18 mouse cellular contexts compared by ENCODE assay signal in the genomic region with DNA sequence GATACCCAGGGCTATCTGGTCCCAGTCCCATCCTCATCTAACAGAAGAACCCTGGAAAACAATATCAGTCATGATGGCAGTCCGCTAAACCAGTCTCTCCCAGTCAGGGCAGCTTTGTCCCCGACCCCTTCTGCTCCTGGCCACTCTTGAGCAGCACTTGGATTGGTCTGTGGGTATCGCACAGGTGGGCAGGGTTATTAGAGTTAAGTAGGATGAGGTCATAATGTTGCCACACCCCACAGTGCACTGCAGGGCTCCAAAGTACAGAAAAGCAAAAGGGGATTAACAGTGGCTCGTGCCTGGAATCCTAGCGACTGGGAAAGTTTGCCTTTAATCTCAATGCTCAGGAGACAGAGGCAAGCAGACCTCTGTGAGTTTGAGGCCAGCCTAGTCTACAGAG. TPM values are rescaled to one million over a fixed set of nuclear protein-coding genes. Genes with fewer than 3 reads are reported as not detected.
DNase-seq lines count a peak whose midpoint lies in the region; ATAC-seq and TF ChIP-seq lines count a peak whose summit lies in the region.
"Had no signal": no experiment of that assay in that cellular context is flagged by ENCODE, and none has a peak within 500 bp of the region (broad histone marks: within the 10 kb centered on the region; RNA-seq: fewer than 3 reads in every experiment).

No protein-coding gene starts in this region.

- no peak overlapping the region for H3K9ac ChIP-seq in heart, embryonic 11.5 days (ENCODE audit: low read depth, low read length)
- no peak overlapping the region for H3K9ac ChIP-seq in liver, postnatal 0 days (replicated peaks)
- no peak overlapping the region for H3K9ac ChIP-seq in liver, embryonic 12.5 days
- no peak overlapping the region for H3K9ac ChIP-seq in embryonic facial prominence, embryonic 15.5 days
- no peak overlapping the region for H3K9ac ChIP-seq in stomach, embryonic 14.5 days (replicated peaks; ENCODE audit: low read depth, low read length)
- H3K9ac ChIP-seq: hindbrain, embryonic 12.5 days had no signal

- 62% methylated on average over 5 of the region's 5 CpGs for WGBS in heart, embryonic 10.5 days
- WGBS in heart, embryonic 11.5 days (ENCODE audit: insufficient replicate concordance) = 72% methylated on average over 5 of the region's 5 CpGs
- 70% methylated on average over 5 of the region's 5 CpGs for WGBS in liver, postnatal 0 days (ENCODE audit: insufficient replicate concordance)
- 64% methylated on average over 5 of the region's 5 CpGs for WGBS in liver, embryonic 12.5 days (ENCODE audit: insufficient replicate concordance)
- 56% methylated on average over 5 of the region's 5 CpGs for WGBS in embryonic facial prominence, embryonic 15.5 days
- WGBS in stomach, embryonic 14.5 days = 63% methylated on average over 5 of the region's 5 CpGs

- peak overlapping the region; percentile 24; the same call in 1 of the 2 replicates for H3K27ac ChIP-seq in heart, embryonic 10.5 days
- H3K27ac ChIP-seq in heart, embryonic 11.5 days (ENCODE audit: low read depth, low read length) = no peak overlapping the region
- no peak overlapping the region for H3K27ac ChIP-seq in liver, postnatal 0 days (ENCODE audit: low read depth)
- H3K27ac ChIP-seq in liver, embryonic 12.5 days = no peak overlapping the region
- H3K27ac ChIP-seq in embryonic facial prominence, embryonic 15.5 days (replicated peaks) = peak overlapping the region; percentile 35; the same call in 1 of the 2 replicates
- no peak overlapping the region for H3K27ac ChIP-seq in stomach, embryonic 14.5 days (ENCODE audit: low read length)
- H3K27ac ChIP-seq: hindbrain, embryonic 12.5 days had no signal

- TF ChIP-seq EP300 in liver, postnatal 0 days (IDR thresholded peaks at IDR 0.05; ENCODE audit: low read depth) = no peak

- peaks cover 6% of the 10 kb centered on the region; the same call in 1 of the 2 replicates for H3K36me3 ChIP-seq in heart, embryonic 10.5 days
- no peaks in the 10 kb centered on the region for H3K36me3 ChIP-seq in heart, embryonic 11.5 days (ENCODE audit: control insufficient read depth, insufficient read depth, low read length)
- H3K36me3 ChIP-seq in liver, postnatal 0 days (replicated peaks; ENCODE audit: insufficient read depth, low read length) = no peaks in the 10 kb centered on the region
- H3K36me3 ChIP-seq in liver, embryonic 12.5 days = no peaks in the 10 kb centered on the region
- H3K36me3 ChIP-seq in embryonic facial prominence, embryonic 15.5 days = no peaks in the 10 kb centered on the region
- no peaks in the 10 kb centered on the region for H3K36me3 ChIP-seq in stomach, embryonic 14.5 days (ENCODE audit: control insufficient read depth, insufficient read depth, low read length)
- H3K36me3 ChIP-seq: hindbrain, embryonic 12.5 days had no signal

- no peak for ATAC-seq in heart, embryonic 11.5 days (replicated peaks; ENCODE audit: insufficient number of reproducible peaks, low FRiP score, low TSS enrichment)
- peak; percentile 69; the same call in 1 of the 2 replicates for ATAC-seq in liver, postnatal 0 days
- ATAC-seq in liver, embryonic 12.5 days = no peak
- no peak for ATAC-seq in embryonic facial prominence, embryonic 15.5 days (ENCODE audit: insufficient number of reproducible peaks, low FRiP score, low TSS enrichment, low read depth)
- ATAC-seq in stomach, embryonic 14.5 days (ENCODE audit: insufficient number of reproducible peaks, insufficient read depth, low FRiP score, low read depth) = peak; percentile 59; the same call in 1 of the 2 replicates
- ATAC-seq: forebrain, embryonic 16.5 days had no signal

- no peak overlapping the region for H3K4me3 ChIP-seq in heart, embryonic 10.5 days
- no peak overlapping the region for H3K4me3 ChIP-seq in heart, embryonic 11.5 days (ENCODE audit: low read depth, low read length)
- no peak overlapping the region for H3K4me3 ChIP-seq in liver, postnatal 0 days (ENCODE audit: low read depth, low read length)
- H3K4me3 ChIP-seq in liver, embryonic 12.5 days = no peak overlapping the region
- no peak overlapping the region for H3K4me3 ChIP-seq in embryonic facial prominence, embryonic 15.5 days (replicated peaks)
- no peak overlapping the region for H3K4me3 ChIP-seq in stomach, embryonic 14.5 days (ENCODE audit: low read depth, low read length)
- H3K4me3 ChIP-seq: hindbrain, embryonic 12.5 days had no signal

- H3K9me3 ChIP-seq in heart, embryonic 10.5 days = no peaks in the 10 kb centered on the region
- no peaks in the 10 kb centered on the region for H3K9me3 ChIP-seq in heart, embryonic 11.5 days (replicated peaks; ENCODE audit: control insufficient read depth, low read length)
- H3K9me3 ChIP-seq in liver, postnatal 0 days (ENCODE audit: low read length) = no peaks in the 10 kb centered on the region
- no peaks in the 10 kb centered on the region for H3K9me3 ChIP-seq in liver, embryonic 12.5 days (replicated peaks)
- H3K9me3 ChIP-seq in embryonic facial prominence, embryonic 15.5 days (replicated peaks) = no peaks in the 10 kb centered on the region
- H3K9me3 ChIP-seq in stomach, embryonic 14.5 days (ENCODE audit: control insufficient read depth, low read depth, low read length) = no peaks in the 10 kb centered on the region
- H3K9me3 ChIP-seq: hindbrain, embryonic 12.5 days had no signal

- DNase-seq in heart, embryonic 10.5 days (ENCODE audit: low spot score) = no peak
- DNase-seq in liver, postnatal 0 days = no peak
- DNase-seq in frontal cortex, postnatal 25 days (ENCODE audit: low spot score in 2 of 2) = no peak
- DNase-seq in retina, embryonic 14.5 days (ENCODE audit: low spot score) = no peak
- DNase-seq: cerebellum, adult 11 months; cerebellum, postnatal 10 days; kidney, adult 8-10 months; left cerebral cortex, postnatal 4 days had no signal

- H3K4me1 ChIP-seq in heart, embryonic 10.5 days = peaks cover 67% of the 10 kb centered on the region
- peaks cover 46% of the 10 kb centered on the region for H3K4me1 ChIP-seq in heart, embryonic 11.5 days (ENCODE audit: control insufficient read depth, insufficient read depth, low read length)
- H3K4me1 ChIP-seq in liver, postnatal 0 days (ENCODE audit: insufficient read depth) = no peaks in the 10 kb centered on the region
- H3K4me1 ChIP-seq in liver, embryonic 12.5 days = no peaks in the 10 kb centered on the region
- H3K4me1 ChIP-seq in embryonic facial prominence, embryonic 15.5 days = peaks cover 39% of the 10 kb centered on the region
- peaks cover 10% of the 10 kb centered on the region; the same call in 1 of the 2 replicates for H3K4me1 ChIP-seq in stomach, embryonic 14.5 days (ENCODE audit: control insufficient read depth, insufficient read depth, low read length)

- H3K27me3 ChIP-seq in heart, embryonic 10.5 days (ENCODE audit: insufficient read depth, poor library complexity, severe bottlenecking) = no peaks in the 10 kb centered on the region
- no peaks in the 10 kb centered on the region for H3K27me3 ChIP-seq in heart, embryonic 11.5 days (ENCODE audit: control insufficient read depth, insufficient read depth, low read length)
- H3K27me3 ChIP-seq in liver, postnatal 0 days (ENCODE audit: insufficient read depth, low read length) = no peaks in the 10 kb centered on the region
- no peaks in the 10 kb centered on the region for H3K27me3 ChIP-seq in liver, embryonic 12.5 days (replicated peaks)
- H3K27me3 ChIP-seq in embryonic facial prominence, embryonic 15.5 days = no peaks in the 10 kb centered on the region
- no peaks in the 10 kb centered on the region for H3K27me3 ChIP-seq in stomach, embryonic 14.5 days (ENCODE audit: control insufficient read depth, insufficient read depth, low read length)
- H3K27me3 ChIP-seq: hindbrain, embryonic 12.5 days had no signal

- TF ChIP-seq CTCF in liver, postnatal 0 days (IDR thresholded peaks at IDR 0.05; ENCODE audit: low read depth) = no peak

- H3K4me2 ChIP-seq in heart, embryonic 11.5 days = no peak overlapping the region
- no peak overlapping the region for H3K4me2 ChIP-seq in liver, postnatal 0 days (ENCODE audit: low read depth, low read length)
- no peak overlapping the region for H3K4me2 ChIP-seq in liver, embryonic 12.5 days
- no peak overlapping the region for H3K4me2 ChIP-seq in embryonic facial prominence, embryonic 15.5 days (replicated peaks)
- no peak overlapping the region for H3K4me2 ChIP-seq in stomach, embryonic 14.5 days (replicated peaks; ENCODE audit: low read depth, low read length)
- H3K4me2 ChIP-seq: hindbrain, embryonic 12.5 days; midbrain, embryonic 11.5 days had no signal

RNA-seq across cellular contexts. Expression of a gene that starts 17.5 kb away (rescaled TPM):
- 49.5 and 70.0 TPM in 2 replicates for polyA plus RNA-seq in heart, embryonic 10.5 days (2016; fragmentation: Nextera tagmentation; extraction: Ambion mirVana)
- 66.2 and 81.8 TPM in 2 replicates for polyA plus RNA-seq in heart, embryonic 11.5 days (2014; fragmentation: Nextera tagmentation; extraction: Ambion mirVana)
- polyA plus RNA-seq in liver, postnatal 0 days (2015; fragmentation: Nextera tagmentation; extraction: Ambion mirVana) = 0.32 and 0.49 TPM in 2 replicates
- 3.3 and 4.4 TPM in 2 replicates for polyA plus RNA-seq in liver, embryonic 12.5 days (2016; fragmentation: Nextera tagmentation; extraction: Ambion mirVana)
- 37.1 and 45.6 TPM in 2 replicates for polyA plus RNA-seq in embryonic facial prominence, embryonic 15.5 days (2015; fragmentation: Nextera tagmentation; extraction: Ambion mirVana)
- polyA plus RNA-seq in stomach, embryonic 14.5 days (2014; fragmentation: Nextera tagmentation; extraction: Ambion mirVana) = 20.7 and 24.0 TPM in 2 replicates

RNA-seq across cellular contexts. Expression of a gene that starts 54.9 kb away (rescaled TPM):
- polyA plus RNA-seq in heart, embryonic 10.5 days (2016; fragmentation: Nextera tagmentation; extraction: Ambion mirVana) = 0.06 and 0.20 TPM in 2 replicates
- 0.17 and 0.19 TPM in 2 replicates for polyA plus RNA-seq in heart, embryonic 11.5 days (2014; fragmentation: Nextera tagmentation; extraction: Ambion mirVana)
- polyA plus RNA-seq in liver, postnatal 0 days (2015; fragmentation: Nextera tagmentation; extraction: Ambion mirVana) = 0.07 and 0.09 TPM in 2 replicates
- 0.10 TPM in 1 of 2 replicates, not detected in the other for polyA plus RNA-seq in liver, embryonic 12.5 days (2016; fragmentation: Nextera tagmentation; extraction: Ambion mirVana)
- 4.3 and 6.5 TPM in 2 replicates for polyA plus RNA-seq in embryonic facial prominence, embryonic 15.5 days (2015; fragmentation: Nextera tagmentation; extraction: Ambion mirVana)
- polyA plus RNA-seq in stomach, embryonic 14.5 days (2014; fragmentation: Nextera tagmentation; extraction: Ambion mirVana) = 0.54 and 0.76 TPM in 2 replicates
- polyA plus RNA-seq: adrenal gland, adult 2 months; liver, adult 2 months; lung, postnatal 0 days had no signal

Comparison
In these comparisons a context has a peak if more than half of its experiments do, and no peak if none do; other contexts are left out.
1. H3K27ac ChIP-seq: peak in heart, embryonic 10.5 days (single experiment) and embryonic facial prominence, embryonic 15.5 days (single experiment); none in heart, embryonic 11.5 days (single experiment), liver, postnatal 0 days (single experiment), liver, embryonic 12.5 days (single experiment) and stomach, embryonic 14.5 days (single experiment).
2. ATAC-seq: peak in liver, postnatal 0 days (single experiment) and stomach, embryonic 14.5 days (single experiment); none in heart, embryonic 11.5 days (single experiment), liver, embryonic 12.5 days (single experiment) and embryonic facial prominence, embryonic 15.5 days (single experiment).